Mouse (Mus musculus): ENCODE data around the gene Pten.
"Not testable (repeated sequence)": the region's sequence is repeated elsewhere in the genome, so short reads cannot be mapped to it uniquely, and the experiment has no call there.

The Pten gene

DNA sequence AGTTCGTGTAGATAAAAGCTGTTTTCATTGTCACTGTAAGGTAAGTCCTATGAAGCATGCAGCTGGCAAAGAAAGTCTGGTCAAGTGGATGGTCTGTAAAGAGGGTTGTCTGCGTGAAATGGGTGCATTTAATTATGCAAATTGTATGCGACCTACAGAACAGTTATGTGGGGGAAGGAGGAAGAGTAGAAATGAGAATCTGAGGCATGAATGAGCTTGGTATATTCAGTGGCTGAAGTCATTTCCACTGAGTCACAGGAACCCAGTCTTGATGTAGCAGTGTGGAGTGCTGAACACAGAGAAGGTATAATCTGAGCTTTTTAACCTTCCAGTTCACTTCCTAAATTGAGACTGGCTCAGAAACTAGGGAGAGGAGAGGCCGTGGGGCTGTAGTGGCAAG, 61.5 kb downstream of the Pten start:
- DNase-seq, result no peak

- not testable (repeated sequence) for DNase-seq
These were observed 65.7 kb downstream of the Pten start for GRCm38 (mm10) chr19:32822959-32823358.

GRCm38 (mm10) chr19:32826616-32827015, 69.3 kb downstream of the Pten start:
- no peak for DNase-seq

GRCm38 (mm10) chr19:32829871-32830270, 72.6 kb downstream of the Pten start:
- DNase-seq, result no peak

DNA sequence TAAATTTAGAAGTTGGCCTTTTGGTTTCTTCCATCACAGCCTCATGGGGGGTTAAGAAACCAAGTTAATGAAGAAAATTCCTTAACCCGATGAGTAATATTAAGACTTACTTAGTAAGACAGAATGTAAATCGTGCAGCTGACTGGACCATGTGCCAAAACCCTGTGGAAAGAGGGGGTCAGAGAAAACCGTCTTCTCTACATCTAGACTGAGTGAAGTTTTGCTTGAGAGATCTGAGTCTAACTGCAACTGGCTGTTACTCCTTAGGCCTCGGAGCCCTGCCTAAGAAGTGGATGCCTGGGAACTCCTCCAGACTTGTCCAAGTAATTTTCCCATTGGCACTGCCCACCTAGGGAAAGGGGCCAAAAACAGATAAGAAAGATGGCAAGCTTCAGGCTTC, 74.0 kb downstream of the Pten start:
- DNase-seq, result no peak

- DNase-seq, result no peak
These were observed 83.2 kb downstream of the Pten start for GRCm38 (mm10) chr19:32840491-32840890.

DNA sequence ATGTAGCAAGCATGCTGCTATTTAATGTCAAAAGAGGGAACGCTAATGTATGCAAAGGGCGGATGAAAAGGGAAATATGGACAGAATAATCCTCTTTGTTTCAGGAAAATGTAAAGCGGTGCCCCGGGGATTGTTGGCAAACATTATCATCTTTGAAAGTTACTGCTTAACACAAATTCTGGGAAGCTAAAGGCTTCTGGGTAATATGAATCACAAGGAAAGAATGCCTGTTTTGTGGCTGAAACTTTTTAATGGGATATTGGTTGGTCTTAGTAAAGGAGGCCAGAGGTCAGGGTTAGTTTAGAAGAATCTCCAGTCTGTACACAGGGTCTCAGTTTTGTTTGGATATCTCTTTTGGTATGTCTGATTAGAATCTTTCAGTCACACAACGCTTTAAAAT, 87.2 kb downstream of the Pten start:
- no peak for DNase-seq

GRCm38 (mm10) chr19:32848041-32848440, 90.7 kb downstream of the Pten start:
- DNase-seq, result no peak

- no peak for DNase-seq
These were observed 95.0 kb downstream of the Pten start for GRCm38 (mm10) chr19:32852306-32852705.

- no peak for DNase-seq
These were observed 104.6 kb downstream of the Pten start for GRCm38 (mm10) chr19:32861675-32862575.

DNA sequence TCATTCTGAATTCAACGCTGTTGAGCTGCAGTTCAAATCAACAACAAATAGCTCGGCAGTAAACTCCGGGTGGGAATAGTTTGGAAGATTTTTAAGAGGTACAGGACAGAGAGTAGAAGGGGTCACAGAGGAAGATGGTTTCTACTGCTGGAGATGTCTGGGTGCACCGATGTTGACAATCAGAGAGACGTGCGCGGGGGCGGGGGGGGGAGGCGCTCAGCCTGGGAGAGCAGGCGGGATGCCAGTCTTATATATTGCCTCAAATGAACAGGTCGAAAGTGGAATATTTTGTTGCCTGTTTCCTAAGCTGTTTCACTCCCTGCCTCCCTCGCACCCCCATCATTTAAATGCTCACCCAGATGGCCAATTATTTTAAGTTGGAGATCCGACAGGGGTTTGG, 109.5 kb downstream of the Pten start:
- DNase-seq, result no peak

DNA sequence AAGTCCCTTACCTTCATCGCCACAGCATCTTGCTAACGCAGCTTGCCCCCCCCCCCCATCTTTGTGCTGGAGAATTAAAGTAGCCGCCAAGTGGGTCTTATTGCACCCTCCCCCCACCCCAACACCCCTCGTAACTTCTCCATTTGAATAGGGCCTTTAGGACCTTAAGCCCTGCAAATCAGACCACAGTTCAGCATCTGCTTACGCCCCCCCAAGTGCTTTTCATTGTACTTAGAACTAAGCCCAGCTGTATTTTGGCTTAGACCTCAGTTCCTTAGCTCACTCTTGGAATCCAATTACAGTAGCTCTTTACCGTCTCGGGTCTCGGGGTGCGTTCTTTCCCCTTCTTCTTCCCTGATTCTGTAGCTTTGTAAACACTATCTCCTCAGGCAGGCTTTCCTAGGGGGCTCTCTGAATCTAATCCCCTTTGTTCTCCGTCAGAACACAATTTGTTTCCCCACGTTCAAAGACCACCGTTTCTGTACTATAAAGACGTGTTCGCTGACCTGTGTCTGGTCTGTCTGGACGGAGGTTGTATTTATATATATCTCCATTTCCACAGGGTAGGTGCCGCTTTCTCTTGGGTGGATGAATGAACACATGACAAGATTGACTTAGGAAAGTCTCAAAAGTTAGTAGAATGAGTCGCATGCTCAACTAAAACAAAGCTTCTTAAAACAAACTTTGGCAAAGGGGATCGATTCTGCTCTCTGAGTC, 110.0 kb downstream of the Pten start:
- no peak for DNase-seq

DNA sequence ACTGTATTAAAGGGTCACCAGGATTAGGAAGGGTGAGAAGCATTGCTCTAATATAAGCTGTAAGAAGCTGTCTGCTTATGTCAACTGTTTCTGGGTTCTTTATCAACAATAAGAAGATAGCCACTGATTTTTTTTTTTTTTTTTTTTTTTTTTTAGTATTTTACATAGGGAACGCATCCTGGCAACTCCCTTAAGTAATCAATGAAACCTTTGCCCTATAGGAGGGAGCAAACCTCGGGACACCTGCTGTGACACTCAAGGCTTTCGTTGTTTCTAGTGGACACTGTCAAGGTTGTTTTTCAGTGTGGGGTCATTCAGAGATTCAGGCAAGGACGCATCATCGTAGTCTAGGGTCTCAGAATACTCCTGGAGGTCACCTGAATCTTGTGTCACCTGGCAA, 111.3 kb downstream of the Pten start:
- DNase-seq, result no peak

- no peak for DNase-seq
These were observed 111.9 kb downstream of the Pten start for GRCm38 (mm10) chr19:32869053-32869680.

- peak; percentile 48 to 51 for DNase-seq
These were observed 116.8 kb downstream of the Pten start for GRCm38 (mm10) chr19:32873904-32874637.
